Mouse (Mus musculus) retina, embryonic 14.5 days (tissue): ENCODE results near the gene Resf1.
"Not testable (repeated sequence)": the region's sequence is repeated elsewhere in the genome, so short reads cannot be mapped to it uniquely, and the experiment has no call there.

Experiments
- DNase-seq: peaks from one replicate; pipeline ENCODE4 v3.0.0-alpha.2; 2015; ENCODE audit warnings: low spot score

Resf1 gene

DNA sequence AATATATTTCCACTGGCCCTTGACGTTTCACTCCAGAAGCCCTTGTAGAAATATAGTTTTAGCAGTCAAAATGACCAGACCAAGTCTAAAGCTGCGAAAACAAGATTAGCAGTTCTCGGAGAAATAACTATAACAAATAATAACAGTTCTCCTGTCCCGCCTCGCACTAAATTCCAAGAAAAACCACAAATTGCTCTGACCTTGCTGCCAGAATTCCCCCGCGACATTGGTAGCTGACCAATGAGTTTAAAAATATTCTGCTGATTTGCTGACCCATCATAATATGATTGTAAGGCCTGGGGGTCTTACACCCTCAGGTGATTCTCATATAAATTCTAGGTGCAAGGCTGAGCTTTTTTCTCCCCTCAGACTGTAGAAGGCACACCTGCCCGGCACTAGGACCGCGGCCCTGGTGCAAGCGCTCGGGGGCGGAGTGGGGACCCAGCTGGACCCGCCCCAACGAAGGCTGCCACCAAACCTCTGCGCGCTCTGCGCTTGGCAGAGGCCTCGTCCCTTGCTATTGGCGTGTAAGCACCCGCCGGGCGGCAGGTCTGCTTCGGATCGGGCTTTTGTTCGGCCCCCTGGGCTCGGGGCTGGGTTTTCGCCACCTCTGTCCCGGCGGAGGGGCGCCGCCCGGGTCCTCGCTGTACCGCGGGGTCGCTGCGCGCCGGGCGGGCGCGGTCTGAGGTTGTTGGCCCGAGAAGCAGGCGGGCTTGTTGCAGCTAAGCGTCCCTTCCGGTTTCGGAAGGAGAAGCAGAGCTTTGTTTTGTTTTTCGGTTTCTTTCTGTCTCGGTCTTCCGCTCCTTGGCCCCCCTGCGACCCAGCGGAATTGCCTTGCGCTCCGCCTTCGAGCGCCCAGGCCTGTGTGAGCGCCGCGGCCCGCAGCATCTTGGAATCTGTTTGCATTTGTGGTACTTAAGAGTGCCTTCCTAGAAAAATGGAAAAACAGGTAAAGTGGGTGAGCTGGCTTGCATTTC, at the start of gene Resf1:
Resf1 (plus strand) TSS at position 459 of the 977 bp plus-strand sequence.
- DNase-seq, result peak; percentile 90

DNA sequence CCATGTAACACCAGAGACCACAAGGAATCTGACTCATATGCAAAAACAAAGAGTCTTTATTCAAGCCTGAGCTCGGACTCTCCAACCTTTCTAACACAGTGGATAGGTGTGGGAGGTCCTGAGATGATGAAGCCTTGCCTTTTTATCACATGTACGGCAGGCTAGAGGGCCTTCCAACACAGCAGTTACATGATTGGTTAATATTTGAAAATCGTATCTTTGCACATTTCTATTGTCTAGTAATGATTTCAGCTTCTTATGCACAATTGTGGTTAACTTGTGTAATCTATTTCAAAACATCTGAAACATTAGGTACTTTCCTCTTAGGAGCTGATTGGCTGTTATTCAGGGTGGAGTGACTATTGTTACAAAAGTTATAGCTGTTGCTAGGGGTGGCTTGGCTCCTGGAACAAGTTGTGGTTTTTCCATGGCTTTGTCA, 48.4 kb upstream of the Resf1 start:
- no peak for DNase-seq

DNA sequence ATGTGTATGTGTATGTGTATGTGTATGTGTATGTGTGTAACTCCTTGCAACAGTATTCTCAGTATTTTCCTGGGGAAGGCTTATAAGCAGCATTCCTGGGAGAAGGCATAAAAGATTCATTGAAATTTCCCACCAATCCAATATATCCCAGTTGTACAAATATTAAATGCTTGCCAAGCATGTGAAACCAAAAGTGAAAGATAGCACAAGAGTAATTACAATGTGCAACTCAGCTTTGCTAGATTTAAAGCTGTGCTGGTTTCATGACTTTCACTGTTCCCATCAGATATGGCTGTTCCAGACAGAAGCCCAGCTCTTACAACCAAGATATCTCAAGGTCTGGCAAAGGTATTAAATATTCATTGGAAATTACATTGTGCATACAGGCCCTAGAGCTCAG, 41.3 kb upstream of the Resf1 start:
- DNase-seq, result no peak

DNA sequence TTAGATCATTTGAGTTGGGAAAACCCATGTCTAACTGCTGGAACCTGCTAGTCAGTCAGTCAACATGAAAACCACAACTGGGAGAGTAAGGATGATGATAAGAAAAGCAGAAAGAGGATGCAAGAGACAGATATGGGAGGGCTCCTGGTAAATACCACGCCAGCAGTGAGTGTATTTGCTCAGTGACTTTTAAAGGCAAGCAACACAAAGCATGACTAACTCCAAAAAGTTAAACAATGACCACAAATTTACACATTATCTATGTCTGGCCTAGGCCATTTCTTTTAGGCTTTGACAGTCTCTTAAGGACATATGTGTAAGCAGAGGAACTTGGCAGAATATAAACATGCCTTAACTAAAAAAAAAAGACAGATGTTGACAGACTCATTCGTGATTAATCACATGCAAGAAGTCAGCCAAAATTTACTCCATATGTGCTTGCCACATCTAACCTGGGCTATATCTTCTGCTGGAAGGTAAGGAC, 30.9 kb upstream of the Resf1 start:
- no peak for DNase-seq

DNA sequence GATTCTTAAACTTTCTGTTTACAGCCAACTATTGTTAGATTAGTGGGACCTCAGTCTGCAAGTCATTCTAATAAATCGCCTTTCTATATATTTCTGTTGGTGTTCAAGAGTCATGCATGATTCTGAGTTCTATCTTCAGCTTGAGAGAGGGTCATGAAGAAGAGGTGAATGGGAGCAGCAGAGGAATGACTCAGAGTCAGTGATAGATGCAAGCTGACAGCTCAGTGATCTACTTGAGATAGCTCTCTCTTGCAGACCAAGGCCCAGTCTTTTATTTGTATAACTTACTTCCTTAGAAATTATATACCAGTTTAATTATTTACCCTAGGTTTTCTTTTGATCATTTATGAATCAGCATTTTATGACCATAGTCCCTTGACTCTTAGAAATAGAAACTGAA, 30.3 kb upstream of the Resf1 start:
- DNase-seq, result no peak

DNA sequence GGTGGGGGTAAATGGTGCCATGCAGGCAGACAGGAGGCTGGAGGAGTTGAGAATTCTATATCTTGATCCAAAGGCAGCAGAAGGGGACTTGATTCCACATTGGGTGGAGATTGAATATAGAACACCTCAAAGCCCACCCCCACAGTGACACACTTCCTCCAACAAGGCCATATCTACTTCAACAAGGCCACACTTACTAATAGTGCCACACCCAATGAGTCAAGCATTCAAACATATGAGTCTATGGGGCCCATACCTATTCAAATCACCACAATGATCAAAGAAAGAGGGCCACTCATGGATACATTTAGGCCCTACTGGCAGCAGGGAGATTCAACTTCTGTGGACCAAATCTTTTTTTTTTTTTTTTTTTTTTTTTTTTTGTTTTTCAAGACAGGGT, 28.7 kb upstream of the Resf1 start:
- no peak for DNase-seq

DNA sequence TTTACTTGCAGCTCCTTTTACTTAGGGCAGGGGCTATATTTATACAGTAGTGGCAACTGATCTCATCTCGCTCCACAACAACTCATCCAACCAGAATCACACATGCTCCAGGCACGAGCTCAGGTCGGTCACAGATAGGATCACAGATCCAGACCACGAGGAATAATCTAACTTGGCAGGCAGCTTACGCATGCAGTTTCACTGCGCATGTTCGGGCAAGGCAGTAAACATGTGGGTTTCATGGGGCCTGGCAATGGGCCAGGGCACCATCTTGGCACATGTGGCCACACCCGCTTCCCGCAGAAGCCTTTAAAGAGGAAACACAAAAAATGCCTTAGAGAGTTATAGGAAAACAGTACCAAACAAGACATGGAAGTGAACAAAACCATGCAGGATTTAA, 21.0 kb upstream of the Resf1 start:
- not testable (repeated sequence) for DNase-seq

DNA sequence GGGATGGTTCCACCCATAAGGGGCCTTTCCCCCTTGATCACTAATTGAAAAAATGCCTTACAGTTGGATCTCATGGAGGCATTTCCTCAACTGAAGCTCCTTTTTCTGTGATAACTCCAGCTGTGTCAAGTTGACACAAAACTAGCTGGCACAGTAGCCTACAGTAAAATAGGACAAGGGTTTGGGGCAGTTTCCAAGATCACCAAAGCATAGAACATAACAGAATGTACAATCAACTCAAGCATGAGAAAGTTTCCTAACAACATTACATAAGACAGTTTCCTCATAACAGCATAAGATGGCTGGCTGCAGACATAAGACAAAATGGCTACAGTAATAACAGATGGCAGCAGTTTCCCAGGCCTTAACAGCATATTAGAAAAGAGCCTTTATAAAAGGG, 6.0 kb upstream of the Resf1 start:
- DNase-seq, result not testable (repeated sequence)

DNA sequence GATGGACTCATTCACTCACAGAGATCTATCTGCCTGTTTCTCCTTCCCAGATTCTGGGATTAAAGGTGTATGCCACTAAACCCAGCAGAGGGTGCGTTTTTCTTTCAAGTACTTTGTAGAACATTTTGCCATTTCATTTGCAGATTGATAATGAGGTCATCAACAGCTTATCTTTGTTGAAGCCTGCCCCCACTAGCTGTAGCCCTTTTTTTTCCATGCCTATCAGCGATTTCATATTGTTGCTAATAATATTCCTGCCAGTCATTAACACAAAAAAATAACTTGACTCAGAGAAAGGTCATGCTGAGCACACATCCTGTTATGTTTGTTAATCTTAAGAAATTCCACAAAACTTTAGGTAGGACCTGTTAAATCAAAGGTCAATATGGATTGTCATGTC, 2.1 kb upstream of the Resf1 start:
- DNase-seq, result no peak

DNA sequence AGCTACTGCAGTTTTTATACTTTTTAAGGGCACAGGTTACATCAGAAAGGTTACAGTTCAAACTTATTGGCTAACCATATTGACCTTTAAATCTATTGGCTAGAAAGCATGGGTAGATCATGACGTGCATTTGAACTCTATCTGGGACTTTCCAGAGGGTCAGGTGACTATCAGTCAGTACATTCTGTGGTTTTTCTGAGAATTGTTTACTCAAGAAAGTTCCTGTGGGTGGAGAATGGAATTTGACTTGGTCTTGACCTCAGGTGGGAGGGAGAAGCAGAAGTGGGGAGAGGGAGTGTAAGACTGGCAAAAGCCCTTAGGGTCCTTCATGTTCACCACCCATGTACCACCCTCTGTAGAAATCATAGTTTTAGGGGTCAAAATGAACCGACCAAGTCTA, 1.4 kb upstream of the Resf1 start:
- DNase-seq, result no peak

DNA sequence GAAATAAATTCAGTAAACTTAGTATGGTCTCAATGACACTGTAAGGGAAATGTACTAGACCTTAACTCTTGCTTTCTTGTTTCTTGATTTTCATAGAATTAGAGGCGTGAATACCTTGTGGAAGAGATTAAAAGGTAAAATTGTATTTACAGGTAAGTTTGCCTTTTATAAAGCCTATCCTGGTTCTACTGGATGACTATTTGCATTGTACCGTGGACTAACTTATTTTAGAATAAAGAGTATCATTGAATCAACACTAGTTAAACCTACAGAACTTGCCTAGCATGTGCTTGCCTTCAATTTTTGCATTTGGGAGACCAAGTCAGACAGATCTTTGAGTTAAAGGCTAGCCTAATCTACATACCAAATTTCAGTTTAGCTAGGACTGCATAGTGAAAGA, 1.0 kb downstream of the Resf1 start:
- no peak for DNase-seq

DNA sequence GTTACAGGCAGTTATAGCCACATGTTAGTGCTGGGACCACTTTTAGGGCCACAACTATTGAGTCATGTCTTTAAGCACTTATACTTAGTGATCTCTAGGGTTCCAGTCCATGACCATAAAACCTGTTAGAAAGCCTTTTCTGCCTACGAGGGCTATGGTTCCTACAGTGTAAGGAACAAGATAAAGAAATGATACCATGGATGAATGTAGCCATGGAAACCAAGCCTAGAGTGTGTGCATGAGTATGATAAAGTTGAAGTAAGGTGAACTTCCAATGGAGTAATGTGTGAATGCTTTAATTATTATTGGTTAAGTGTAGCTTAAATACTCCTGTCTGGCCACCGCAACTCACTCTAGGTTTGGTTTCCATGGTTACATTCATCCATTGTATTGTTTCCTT, 1.8 kb downstream of the Resf1 start:
- no peak for DNase-seq

DNA sequence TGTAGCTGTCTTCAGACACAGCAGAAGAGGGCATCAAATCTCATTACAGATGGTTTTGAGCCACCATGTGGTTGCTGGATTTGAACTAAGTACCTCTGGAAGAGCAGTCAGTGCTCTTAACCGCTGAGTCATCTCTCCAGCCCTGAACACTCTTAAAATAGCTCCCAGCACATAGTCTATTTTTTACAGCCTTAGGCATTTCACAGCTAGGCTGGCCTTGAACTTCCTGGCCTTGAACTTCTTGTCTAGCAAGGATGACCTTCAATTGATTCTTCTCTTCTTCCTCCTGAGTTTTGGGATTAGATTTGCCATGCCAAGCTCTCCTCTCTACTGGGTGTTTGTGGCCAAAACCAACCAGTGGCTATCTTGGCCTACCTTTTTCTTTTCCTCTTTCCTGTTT, 2.6 kb downstream of the Resf1 start:
- DNase-seq, result no peak

DNA sequence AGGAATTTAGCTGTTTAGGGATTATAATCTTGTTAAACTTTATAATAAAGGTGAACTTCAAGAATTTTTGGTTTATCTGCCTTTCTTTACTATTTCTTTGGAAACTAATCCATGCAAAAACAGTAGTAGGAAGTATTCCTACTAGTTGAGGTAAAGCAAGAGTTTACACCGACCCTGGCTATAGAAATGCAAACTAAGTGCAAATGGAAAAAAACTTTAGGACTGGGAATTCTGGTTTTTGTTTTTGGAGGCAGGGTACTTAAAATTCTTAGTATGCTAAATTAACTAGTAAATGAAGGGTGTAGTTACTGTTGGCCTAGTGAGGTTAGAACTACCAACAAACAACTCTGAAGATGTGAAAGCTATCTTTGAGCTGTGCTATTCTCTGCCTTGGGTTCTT, 3.0 kb downstream of the Resf1 start:
- no peak for DNase-seq

DNA sequence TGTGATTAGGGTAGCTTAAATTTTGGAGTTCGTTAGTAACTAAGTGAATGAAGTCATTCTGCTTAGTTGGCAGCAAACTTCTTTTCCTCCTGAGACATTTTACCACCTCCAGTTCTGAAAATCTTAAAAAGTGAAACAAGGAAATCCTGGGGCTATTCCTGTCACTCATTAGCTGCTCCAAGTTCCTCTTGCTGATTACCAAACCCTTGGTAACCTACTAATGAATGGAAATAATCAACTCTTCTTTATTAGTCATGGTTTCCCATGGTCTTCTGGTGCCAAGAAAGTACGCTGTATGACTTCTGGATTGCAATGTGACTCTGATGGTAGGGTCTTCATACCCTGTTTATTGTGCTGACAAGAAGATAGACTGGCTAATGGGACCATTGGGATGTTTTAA, 5.7 kb downstream of the Resf1 start:
- no peak for DNase-seq

DNA sequence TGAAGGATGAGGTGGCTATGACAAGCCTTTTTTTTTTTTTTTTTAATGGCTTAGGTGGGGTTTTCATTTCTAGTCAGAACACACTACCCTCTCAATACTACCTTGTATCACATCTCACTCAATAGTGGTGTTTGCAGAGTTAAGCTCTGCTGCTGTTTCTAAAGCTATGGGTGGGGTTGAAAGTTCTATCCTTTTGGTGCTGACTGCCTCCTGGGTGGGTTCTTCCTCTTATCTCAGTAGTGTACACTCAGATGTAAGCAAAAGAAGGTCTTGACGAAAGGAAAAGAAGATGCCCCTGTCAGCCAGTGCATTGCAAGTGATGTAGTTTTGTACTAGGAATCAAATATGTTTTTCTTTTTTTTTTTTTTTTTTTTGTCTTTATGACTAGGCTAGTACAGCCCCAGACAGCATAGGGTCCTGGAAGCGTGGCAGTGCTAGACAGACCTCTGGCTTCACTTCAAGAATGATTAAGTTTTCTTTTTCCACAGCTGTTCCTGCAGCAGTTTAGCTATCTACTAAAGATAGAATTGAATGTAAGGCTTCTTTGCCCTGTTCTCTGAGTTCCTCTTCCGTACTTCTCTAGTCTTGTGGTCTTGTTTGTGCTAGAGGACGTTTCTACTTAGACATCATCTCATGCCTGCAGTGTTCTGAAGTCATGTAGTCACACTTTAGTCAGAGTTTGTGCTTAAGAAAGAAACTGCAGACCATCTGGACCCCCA, 14.5 kb downstream of the Resf1 start:
- DNase-seq, result no peak

DNA sequence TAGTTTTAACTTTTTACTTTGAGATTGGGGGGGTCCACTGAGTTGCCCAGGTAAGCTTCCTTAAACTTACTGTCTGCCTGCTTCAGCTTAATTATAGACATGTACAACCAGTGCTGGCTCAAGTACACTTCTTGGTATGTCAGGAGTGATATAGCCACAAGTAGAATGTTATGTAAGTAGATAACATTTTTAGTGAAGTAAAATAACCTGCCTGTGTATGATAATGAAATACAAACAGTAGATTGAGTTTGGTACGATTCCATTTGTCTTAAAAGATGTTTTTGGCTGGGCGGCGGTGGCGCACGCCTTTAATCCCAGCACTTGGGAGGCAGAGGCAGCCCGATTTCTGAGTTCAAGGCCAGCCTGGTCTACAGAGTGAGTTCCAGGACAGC, 15.0 kb downstream of the Resf1 start:
- DNase-seq, result no peak

DNA sequence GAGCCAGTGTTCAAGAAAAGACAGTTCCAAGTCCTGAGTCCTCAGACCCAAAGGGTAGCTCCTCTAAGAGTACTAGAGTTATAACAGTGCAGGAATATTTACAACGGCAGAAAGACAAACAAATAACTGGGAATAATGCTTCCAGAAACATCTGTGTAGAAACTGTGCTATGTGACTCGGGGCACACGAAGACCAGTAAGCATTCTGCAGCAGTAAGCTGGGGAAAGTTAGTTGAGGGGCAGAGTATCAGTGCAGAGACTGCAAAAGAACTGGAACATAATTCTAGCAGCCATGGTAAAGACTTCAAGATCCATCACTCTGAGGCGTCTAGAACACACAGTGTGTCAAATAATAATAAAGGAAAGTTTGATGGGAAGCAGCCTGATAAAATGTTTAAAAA, 19.9 kb downstream of the Resf1 start:
- no peak for DNase-seq

DNA sequence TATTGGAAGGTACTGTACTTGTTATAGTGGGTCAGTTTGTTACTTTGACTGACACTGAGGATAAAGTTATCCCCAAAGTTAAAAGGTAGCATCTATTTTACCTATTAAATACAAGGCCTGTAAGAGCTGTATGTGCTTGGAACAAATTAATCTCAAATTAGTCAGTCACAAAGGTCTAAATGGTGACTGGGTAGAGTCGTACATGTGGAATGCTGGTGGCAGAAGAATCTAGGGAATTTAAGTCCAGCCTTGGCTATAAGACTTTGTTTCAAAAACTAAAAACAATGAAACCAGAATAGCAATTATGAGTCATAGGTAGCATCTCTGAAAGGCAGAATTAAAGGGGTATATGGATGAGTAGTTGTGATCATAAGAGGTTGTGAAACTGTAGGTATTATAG, 21.1 kb downstream of the Resf1 start:
- DNase-seq, result no peak

DNA sequence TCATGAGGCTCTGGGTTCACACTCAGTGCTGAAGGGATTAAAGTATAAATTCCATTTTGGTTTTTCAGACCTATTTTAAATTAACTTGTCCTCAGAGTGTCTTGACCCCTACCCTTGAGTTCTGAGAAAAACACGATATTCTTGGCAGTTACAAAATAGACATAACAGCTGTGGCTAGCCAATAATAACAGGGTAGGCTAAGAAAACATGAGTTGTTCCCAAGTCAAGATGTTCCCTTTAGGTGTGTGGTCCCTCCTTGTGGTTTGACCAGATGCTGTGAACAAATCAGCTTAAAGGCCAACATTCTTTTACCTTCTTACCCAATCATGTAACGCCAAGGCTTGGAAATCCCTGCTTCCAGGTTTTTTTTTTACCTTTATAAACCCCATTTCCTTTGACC, 23.8 kb downstream of the Resf1 start:
- DNase-seq, result no peak

DNA sequence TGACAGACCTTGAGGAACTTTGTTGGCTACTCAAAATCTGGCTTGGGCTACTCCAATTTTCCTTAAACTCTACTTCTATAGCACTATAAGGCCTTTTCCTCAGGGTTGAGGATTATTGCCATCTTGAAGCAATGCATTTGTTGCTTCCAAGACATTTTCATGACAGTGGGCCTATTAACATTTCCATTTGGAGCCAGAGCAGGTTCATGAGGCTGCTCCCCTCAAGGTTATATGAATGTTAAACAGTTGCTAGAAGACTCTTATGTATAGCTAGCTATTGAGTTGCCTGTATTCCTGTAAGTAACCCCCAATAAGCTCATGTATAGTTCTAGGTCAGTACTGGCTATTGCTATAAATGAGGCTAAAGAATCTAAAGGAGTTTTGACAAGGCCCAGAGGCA, 28.8 kb downstream of the Resf1 start:
- DNase-seq, result no peak

DNA sequence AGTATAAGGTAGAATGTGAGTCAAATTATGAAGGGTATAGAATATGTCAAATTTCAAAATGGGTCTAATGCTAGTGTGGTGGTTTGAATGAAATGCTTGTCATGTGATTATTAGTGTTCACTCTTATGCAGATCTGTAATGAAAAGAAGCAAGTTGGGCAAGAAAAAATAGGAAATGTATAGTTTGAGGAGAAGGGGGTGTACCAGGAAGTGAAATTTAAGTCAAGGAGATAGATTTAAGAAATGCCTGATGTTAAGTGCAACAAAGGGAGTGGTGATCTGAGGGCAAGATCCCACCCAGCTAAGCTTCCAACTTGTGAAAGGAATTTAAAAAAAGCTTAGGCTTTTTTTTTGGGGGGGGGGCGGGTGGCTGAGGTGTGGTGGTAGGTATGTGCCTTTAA, 29.4 kb downstream of the Resf1 start:
- DNase-seq, result no peak

DNA sequence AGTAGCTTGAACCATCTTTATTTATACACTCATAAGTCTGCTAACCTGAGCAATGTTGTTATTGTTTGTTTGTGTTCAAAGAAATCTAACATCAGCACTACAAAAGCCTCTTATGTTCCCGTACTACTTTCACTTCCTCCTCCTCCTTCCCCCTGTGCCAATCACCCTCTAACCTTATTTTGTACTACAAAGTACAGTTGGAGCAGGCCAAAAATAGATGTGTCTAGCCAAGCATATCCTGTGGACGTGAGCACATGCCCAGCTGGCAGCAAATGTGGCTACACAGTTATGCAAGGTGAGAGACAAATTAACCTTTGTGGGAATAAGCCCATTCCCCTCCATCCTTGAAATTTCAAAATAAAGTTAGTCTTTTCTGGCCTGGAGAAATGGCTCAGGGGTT, 34.6 kb downstream of the Resf1 start:
- no peak for DNase-seq
